Comparison of ENCODE assay signal across 9 mouse cellular contexts in the genomic region with DNA sequence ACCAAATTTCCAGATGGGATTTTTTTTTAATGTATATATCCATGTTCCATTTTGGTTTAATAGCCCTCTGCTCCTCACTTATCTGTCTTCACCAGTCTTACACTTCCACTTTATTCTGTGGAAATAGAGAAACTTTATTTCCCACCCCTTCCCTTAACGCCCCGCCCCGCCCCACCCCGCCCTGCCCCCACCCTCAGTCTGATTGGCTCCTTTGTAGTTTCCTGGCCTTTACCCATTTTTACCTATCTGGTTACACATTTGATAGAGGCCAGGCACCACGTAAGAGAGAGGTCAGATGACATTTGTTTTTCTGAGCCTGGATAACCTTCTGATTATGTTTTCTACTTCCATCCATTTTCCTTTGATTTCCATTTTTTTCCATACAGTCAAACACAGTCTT. TPM values are rescaled to one million over a fixed set of nuclear protein-coding genes. Genes with fewer than 3 reads are reported as not detected.
"Had no signal": no experiment of that assay in that cellular context is flagged by ENCODE, and none has a peak within 500 bp of the region (broad histone marks: within the 10 kb centered on the region; RNA-seq: fewer than 3 reads in every experiment).

No protein-coding gene starts in this region.

- H3K27ac ChIP-seq: limb, embryonic 13.5 days; midbrain, embryonic 12.5 days; neural tube, embryonic 13.5 days had no signal

- H3K4me1 ChIP-seq: limb, embryonic 13.5 days; midbrain, embryonic 12.5 days; neural tube, embryonic 13.5 days had no signal

- DNase-seq: left cerebral cortex, postnatal 4 days had no signal

- H3K27me3 ChIP-seq: limb, embryonic 13.5 days; midbrain, embryonic 12.5 days; neural tube, embryonic 13.5 days had no signal

- ATAC-seq: intestine, embryonic 16.5 days; midbrain, embryonic 16.5 days had no signal

- H3K36me3 ChIP-seq: limb, embryonic 13.5 days; midbrain, embryonic 12.5 days; neural tube, embryonic 13.5 days had no signal

- H3K9me3 ChIP-seq: limb, embryonic 13.5 days; midbrain, embryonic 12.5 days; neural tube, embryonic 13.5 days had no signal

- H3K4me3 ChIP-seq: limb, embryonic 13.5 days; midbrain, embryonic 12.5 days; neural tube, embryonic 13.5 days had no signal

- H3K4me2 ChIP-seq: limb, embryonic 13.5 days; midbrain, embryonic 12.5 days; neural tube, embryonic 13.5 days had no signal

- H3K9ac ChIP-seq: limb, embryonic 13.5 days; midbrain, embryonic 12.5 days; neural tube, embryonic 13.5 days had no signal

RNA-seq across cellular contexts. Expression of a gene that starts 14.0 kb away (rescaled TPM):
- total RNA-seq: left cerebral cortex, postnatal 4 days had no signal

RNA-seq across cellular contexts. Expression of a gene that starts 32.0 kb away (rescaled TPM):
- total RNA-seq: layer of hippocampus, adult 18-20 months; left cerebral cortex, postnatal 10 days; left cerebral cortex, postnatal 4 days had no signal
- polyA plus RNA-seq: kidney, embryonic 16.5 days; midbrain, embryonic 16.5 days had no signal
